Mouse (Mus musculus) C2C12 (cell line): ENCODE measurements around the gene Abcg5.

Experiments
- CTCF ChIP-seq: IDR thresholded peaks from one replicate; pipeline ENCODE4 v1.5.1; 2011; ENCODE audit not compliant: control insufficient read depth, insufficient read depth, insufficient read length
- MYOD1 ChIP-seq: IDR thresholded peaks from one replicate; pipeline ENCODE4 v1.6.1; 2011; ENCODE audit warnings: low read depth; ENCODE audit not compliant: control insufficient read depth, insufficient read length
- USF1 ChIP-seq: IDR thresholded peaks from one replicate; pipeline ENCODE4 v1.6.1; 2011; ENCODE audit warnings: low read depth, mild to moderate bottlenecking, control low read depth, moderate library complexity

DNA sequence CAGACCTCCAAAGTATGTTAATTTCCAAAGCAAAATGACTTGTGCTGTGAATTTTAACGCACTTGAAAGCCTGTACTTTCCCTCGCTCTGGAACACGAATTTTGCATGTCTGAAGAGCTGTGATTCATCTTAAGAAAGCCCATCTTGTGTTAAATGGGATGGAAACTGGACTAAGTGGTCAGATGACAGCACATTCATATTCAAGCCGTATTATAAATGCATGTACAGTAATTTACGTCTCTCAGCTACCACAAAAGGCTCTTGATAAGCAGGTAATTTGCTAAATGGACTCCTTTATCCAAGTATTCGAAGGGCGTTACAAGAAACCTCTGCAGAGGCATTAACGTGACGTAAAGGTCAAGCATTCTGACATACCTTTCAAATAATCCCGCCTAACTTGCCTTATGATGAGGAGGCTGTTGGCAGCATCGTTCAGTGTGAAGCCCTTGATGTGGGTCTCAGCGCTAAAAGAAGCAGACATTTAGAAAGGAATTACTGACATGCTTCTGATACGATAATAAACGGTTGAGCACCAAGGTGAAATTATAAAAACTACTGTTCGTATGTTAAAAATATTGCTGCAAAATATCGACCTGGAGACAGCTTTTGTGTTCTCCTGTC lies 33.6 kb upstream of the Abcg5 start:
- TF ChIP-seq CTCF (no peak), USF1 (no peak), MYOD1 (no peak)
